ENCODE assay signal across 7 mouse cellular contexts in genomic region chr17:79714931-79715637, GRCm38 (mm10). TPM values are rescaled to one million over a fixed set of nuclear protein-coding genes. Genes with fewer than 3 reads are reported as not detected.
A peak's percentile ranks its signal among the peaks of the same experiment; 100 is the strongest.
DNase-seq lines count a peak whose midpoint lies in the region; ATAC-seq and TF ChIP-seq lines count a peak whose summit lies in the region.

Gene Cyp1b1 (minus strand): TSS chr17:79715061.

- peak within 1 kb of the TSS; percentile 47 for H3K9ac ChIP-seq in embryonic facial prominence, embryonic 12.5 days
- peak within 1 kb of the TSS; percentile 49 for H3K9ac ChIP-seq in hindbrain, embryonic 12.5 days
- H3K9ac ChIP-seq in liver, embryonic 14.5 days (replicated peaks): no peak within 1 kb of the TSS

- no peaks in the 10 kb centered on the region for H3K9me3 ChIP-seq in embryonic facial prominence, embryonic 12.5 days
- H3K9me3 ChIP-seq in hindbrain, embryonic 12.5 days (replicated peaks): no peaks in the 10 kb centered on the region
- H3K9me3 ChIP-seq in liver, embryonic 14.5 days (ENCODE audit: control insufficient read depth, low read length): no peaks in the 10 kb centered on the region

- H3K27ac ChIP-seq in embryonic facial prominence, embryonic 12.5 days: peak within 1 kb of the TSS; percentile 30; the same call in 1 of the 2 replicates
- 0 out of 2 replicates have a peak within 1 kb of the TSS, but pooled peaks have one; percentile 5 for H3K27ac ChIP-seq in hindbrain, embryonic 12.5 days
- no peak within 1 kb of the TSS for H3K27ac ChIP-seq in liver, embryonic 14.5 days

- TF ChIP-seq CTCF in liver, embryonic 14.5 days (IDR thresholded peaks at IDR 0.05; ENCODE audit: low read depth): no peak

- H3K36me3 ChIP-seq in embryonic facial prominence, embryonic 12.5 days: no peaks in the 10 kb centered on the region
- no peaks in the 10 kb centered on the region for H3K36me3 ChIP-seq in hindbrain, embryonic 12.5 days
- H3K36me3 ChIP-seq in liver, embryonic 14.5 days (replicated peaks; ENCODE audit: control insufficient read depth, insufficient read depth, low read depth): no peaks in the 10 kb centered on the region

- under 1% methylated on average over 31 of the region's 31 CpGs for WGBS in embryonic facial prominence, embryonic 12.5 days
- WGBS in hindbrain, embryonic 12.5 days: under 1% methylated on average over 31 of the region's 31 CpGs
- WGBS in liver, embryonic 14.5 days (ENCODE audit: insufficient replicate concordance): under 1% methylated on average over 31 of the region's 31 CpGs

- ATAC-seq in embryonic facial prominence, embryonic 12.5 days (ENCODE audit: insufficient number of reproducible peaks, insufficient read depth, low FRiP score, low TSS enrichment): peak; percentile 43; the same call in 1 of the 2 replicates
- ATAC-seq in hindbrain, embryonic 12.5 days (ENCODE audit: low FRiP score): peak; percentile 35
- no peak for ATAC-seq in liver, embryonic 14.5 days (ENCODE audit: insufficient read depth)

- peak within 1 kb of the TSS; percentile 44 for H3K4me3 ChIP-seq in embryonic facial prominence, embryonic 12.5 days
- H3K4me3 ChIP-seq in hindbrain, embryonic 12.5 days: peak within 1 kb of the TSS; percentile 41
- peak within 1 kb of the TSS; percentile 17 to 32 for H3K4me3 ChIP-seq in liver, embryonic 14.5 days (ENCODE audit: insufficient read depth in 1 of 2, low read depth in 2 of 2, low read length in 2 of 2)

- H3K27me3 ChIP-seq in embryonic facial prominence, embryonic 12.5 days: peaks cover 50% of the 10 kb centered on the region
- H3K27me3 ChIP-seq in hindbrain, embryonic 12.5 days: peaks cover 57% of the 10 kb centered on the region
- H3K27me3 ChIP-seq in liver, embryonic 14.5 days (ENCODE audit: control insufficient read depth, insufficient read depth, low read length): peaks cover 63% of the 10 kb centered on the region

- TF ChIP-seq EP300 in liver, embryonic 14.5 days (IDR thresholded peaks at IDR 0.05; ENCODE audit: low read depth): no peak

- peaks cover 23% of the 10 kb centered on the region for H3K4me1 ChIP-seq in embryonic facial prominence, embryonic 12.5 days
- peaks cover 28% of the 10 kb centered on the region for H3K4me1 ChIP-seq in hindbrain, embryonic 12.5 days
- H3K4me1 ChIP-seq in liver, embryonic 14.5 days (replicated peaks; ENCODE audit: control insufficient read depth in 2 of 2, insufficient read depth in 2 of 2, low read length in 1 of 2): no peaks in the 10 kb centered on the region

- intact Hi-C loops in left cerebral cortex, postnatal 25 days (cut with DNase I): no loop called here

- DNase-seq in urinary bladder, adult 2 months (ENCODE audit: low spot score): no peak
- no peak for DNase-seq in urinary bladder, postnatal 14 days (ENCODE audit: low spot score)
- no peak for DNase-seq in liver, embryonic 14.5 days (ENCODE audit: low read depth in 3 of 3, low spot score in 3 of 3)
- peak; percentile 48 for DNase-seq in testis, postnatal 10 days (ENCODE audit: low spot score)
- DNase-seq in left cerebral cortex, postnatal 25 days (ENCODE audit: low spot score in 2 of 2): no peak

- peak within 1 kb of the TSS; percentile 89 for H3K4me2 ChIP-seq in embryonic facial prominence, embryonic 12.5 days (replicated peaks)
- H3K4me2 ChIP-seq in hindbrain, embryonic 12.5 days (replicated peaks): peak within 1 kb of the TSS; percentile 73
- H3K4me2 ChIP-seq in liver, embryonic 14.5 days (ENCODE audit: low read depth): peak within 1 kb of the TSS; percentile 54

RNA-seq across cellular contexts. Expression of gene Cyp1b1, which starts in this region (rescaled TPM):
- 25.9 and 28.4 TPM in 2 replicates for polyA plus RNA-seq in urinary bladder, adult 2 months (2012; rRNA removed)
- 10.1 and 13.4 TPM in 2 replicates for polyA plus RNA-seq in embryonic facial prominence, embryonic 12.5 days (2016; fragmentation: Nextera tagmentation; extraction: Ambion mirVana)
- 7.6 and 9.1 TPM in 2 replicates for polyA plus RNA-seq in hindbrain, embryonic 12.5 days (2016; fragmentation: Nextera tagmentation; extraction: Ambion mirVana)
- polyA plus RNA-seq in liver, embryonic 14.5 days (2012; rRNA removed): 0.10 and 0.13 TPM in 2 replicates
- polyA plus RNA-seq in liver, embryonic 14.5 days (2014; fragmentation: Nextera tagmentation; extraction: Ambion mirVana): 0.13 and 0.16 TPM in 2 replicates
- 1 to 10 TPM; 2.3 to 3.0 TPM for total RNA-seq in left cerebral cortex, postnatal 25 days (2021)
